Mouse (Mus musculus): ENCODE data around the gene Scamp3.
"Not testable (repeated sequence)": the region's sequence is repeated elsewhere in the genome, so short reads cannot be mapped to it uniquely, and the experiment has no call there.

The Scamp3 gene

DNA sequence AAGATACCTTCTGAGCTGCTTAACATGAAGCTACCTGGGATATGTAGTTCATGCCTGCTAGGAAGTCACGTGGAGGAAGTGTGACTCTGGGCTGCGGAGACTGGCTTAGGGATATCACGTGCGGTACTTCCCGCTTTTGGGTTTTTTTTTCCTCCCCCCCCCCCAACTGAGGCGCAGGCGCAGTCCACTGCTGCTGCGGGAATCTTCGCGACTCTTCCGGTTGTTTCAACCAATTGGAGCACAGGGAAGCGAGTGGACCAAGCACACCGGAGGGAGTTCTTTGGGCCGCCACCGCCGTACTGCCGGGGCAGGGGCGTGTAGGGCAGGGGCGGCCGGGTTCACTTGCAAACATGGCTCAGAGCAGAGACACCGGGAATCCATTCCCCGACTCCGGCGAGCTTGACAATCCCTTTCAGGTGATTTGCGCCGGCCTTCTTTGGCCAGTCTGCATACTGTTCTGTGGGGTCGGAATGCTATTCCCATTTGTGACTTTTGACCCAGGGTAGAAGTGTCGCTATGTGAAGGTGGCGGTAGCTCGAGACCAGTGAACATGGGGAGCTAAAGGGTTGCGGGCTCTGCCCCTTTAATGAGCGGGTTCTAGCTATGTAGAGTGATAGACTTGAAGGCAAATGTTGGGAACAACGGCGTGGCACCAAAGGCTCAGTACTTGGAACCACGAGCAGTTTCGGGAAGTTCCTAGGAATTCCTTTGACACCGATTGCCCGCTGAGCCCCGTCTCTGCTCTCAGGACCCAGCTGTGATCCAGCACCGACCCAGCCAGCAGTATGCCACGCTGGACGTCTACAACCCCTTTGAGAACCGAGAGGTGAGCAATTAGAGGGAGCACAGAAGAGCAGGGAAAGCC, at the start of gene Scamp3:
Scamp3 (plus strand) TSS at position 232 of the 865 bp plus-strand sequence.
- DNase-seq = peak; percentile 91 to 96

DNA sequence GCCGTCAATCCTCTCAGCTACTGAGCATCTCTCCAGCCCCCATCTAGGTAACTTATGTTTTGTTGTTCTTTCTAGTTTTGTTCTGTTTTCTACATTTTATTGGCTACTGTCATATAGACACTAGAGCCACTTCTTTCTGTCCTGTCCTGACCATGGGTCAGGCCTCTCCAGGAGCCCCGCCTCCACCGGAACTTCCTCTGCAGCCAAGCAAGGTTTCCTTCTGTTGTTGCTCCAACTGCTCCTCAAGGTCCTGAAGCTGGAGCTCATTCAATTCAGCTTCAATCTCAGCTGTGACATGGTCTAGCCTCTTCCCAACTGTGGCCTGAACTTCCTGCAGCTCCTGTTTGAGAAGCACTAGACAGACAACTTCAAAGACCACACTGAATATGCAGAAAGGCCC, 47.4 kb upstream of the Scamp3 start:
- no peak for DNase-seq

GRCm38 (mm10) chr3:89131816-89132215, 45.5 kb upstream of the Scamp3 start:
- DNase-seq = peak in 1 of 2 experiments; percentile 6

GRCm38 (mm10) chr3:89132285-89133062, 44.8 kb upstream of the Scamp3 start:
- DNase-seq = peak; percentile 37 to 61

- DNase-seq = no peak
Observed at GRCm38 (mm10) chr3:89133063-89133450, 44.2 kb upstream of the Scamp3 start.

DNA sequence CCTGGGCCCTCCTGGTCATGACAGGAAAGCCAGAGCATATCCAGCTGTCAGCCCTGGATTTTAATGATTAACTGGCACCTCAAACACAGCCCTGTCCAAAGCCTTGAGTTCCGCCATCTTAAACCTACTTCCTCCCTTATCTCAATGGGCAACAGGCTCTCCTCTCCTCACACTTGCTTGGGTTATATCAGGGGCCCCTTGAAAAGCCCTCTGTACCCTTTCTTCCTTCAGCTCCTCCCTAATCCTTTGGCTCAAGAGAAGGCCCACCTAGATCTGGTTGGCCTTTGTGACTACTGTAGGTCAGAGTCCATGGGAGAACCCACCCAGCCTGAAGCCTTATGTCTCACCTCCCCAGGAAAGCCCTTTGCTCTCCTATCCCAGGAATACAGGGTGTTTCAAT, 43.5 kb upstream of the Scamp3 start:
- DNase-seq = no peak

DNA sequence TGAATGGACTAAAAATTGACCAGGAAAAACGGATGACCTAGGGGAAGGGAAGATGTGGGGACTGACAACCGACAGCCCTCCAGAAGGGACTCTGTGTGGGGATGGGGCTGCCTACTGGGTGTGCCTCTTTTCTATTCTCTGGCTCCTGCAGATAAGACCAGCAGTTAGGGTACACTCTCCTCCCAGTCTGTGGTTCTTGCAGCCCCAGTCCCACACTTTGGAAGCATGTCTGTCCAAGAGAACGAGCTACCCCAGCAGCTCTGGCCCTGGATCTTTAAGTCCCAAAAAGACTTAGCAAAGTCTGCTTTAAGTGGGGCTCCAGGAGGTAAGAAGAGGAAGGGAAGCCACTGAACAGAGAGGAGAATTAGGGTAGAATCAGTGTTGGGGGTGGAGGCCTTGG, 41.3 kb upstream of the Scamp3 start, which contains the start of gene Pklr:
Pklr (plus strand) TSS at position 185 of the 400 bp plus-strand sequence.
- DNase-seq = no peak

DNA sequence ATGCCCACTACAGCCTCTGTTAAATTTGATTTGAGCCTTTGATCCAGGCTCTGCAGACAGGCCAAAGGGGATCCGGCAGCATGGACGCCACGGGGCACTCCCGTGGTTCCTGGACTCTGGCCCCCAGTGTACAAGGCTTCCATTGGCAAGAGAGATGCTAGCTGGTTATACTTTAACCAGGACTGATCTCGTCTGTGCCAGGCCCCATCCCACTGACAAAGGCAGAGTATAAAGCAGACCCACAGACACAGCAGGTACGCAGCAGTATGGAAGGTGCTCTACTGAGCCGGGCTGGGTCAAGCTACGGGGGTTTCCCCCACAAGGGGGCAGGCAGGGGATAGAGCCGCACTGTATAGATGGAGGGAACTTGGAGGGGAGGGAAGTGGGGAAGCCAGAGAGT, 40.9 kb upstream of the Scamp3 start:
- peak; percentile 83 to 93 for DNase-seq

DNA sequence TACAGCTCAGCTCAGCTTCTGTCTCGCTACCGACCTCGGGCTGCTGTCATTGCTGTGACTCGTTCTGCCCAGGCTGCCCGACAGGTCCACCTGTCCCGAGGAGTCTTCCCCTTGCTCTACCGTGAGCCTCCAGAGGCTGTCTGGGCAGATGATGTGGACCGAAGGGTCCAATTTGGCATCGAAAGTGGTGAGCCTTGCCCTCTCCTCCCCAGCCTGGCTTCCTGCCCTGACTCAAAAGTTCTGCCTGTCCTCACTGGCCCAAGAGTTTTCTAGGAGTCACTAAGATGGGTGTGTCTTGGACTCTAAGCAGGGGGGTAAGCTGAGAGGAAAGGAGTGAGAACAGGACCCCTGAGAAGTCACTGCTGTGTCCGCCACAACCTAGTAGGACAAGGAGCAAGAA, 32.5 kb upstream of the Scamp3 start:
- peak; percentile 58 to 81 for DNase-seq

GRCm38 (mm10) chr3:89145566-89145965, 31.7 kb upstream of the Scamp3 start:
- DNase-seq = no peak

DNA sequence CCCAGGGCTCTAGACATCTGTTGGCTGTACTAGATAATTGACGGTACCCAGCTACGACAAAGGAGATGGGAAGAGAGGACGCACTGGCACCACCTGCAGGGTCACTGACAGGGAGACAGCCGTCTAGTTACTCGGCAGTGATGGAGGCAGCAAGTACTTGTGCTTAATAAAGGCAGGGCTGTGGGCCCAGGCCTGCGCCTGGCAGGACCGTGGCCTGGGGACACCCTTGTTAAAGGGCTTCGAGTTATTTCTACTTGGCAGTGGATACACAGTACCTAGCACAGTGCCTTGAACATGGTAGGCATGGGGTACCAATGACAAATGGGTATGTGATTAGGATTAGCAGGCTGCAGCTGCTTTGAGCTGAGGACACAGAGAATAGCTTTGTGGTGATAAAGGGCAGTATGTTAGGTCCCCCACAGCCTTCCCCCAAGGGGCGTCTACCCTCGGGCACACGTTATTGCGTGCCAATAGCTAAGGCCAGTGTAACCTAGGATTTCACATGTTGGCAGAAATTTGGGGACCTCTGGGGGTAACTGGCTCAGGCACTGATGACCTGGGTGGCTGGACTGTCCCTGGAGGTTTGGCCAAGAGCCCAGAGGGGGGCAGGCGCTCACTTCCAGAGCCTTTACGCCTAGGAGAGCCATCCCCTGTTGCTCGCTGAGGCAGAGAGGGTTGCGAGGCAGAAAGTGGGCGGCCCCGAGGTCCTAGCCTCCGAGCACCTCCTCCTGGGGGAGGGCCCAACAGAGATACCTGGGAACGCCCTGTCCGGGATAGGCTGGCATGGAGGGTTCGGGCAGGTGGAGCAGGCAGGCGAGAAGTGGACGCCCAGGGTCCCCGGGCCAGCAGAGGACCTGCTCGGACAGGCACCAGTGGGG, 29.9 kb upstream of the Scamp3 start:
- peak; percentile 72 to 88 for DNase-seq

GRCm38 (mm10) chr3:89147979-89148311, 29.3 kb upstream of the Scamp3 start:
- no peak for DNase-seq

- no peak for DNase-seq
Observed at GRCm38 (mm10) chr3:89148567-89148966, 28.7 kb upstream of the Scamp3 start.

- no peak for DNase-seq
Observed at GRCm38 (mm10) chr3:89152084-89152835, 25.0 kb upstream of the Scamp3 start.

DNA sequence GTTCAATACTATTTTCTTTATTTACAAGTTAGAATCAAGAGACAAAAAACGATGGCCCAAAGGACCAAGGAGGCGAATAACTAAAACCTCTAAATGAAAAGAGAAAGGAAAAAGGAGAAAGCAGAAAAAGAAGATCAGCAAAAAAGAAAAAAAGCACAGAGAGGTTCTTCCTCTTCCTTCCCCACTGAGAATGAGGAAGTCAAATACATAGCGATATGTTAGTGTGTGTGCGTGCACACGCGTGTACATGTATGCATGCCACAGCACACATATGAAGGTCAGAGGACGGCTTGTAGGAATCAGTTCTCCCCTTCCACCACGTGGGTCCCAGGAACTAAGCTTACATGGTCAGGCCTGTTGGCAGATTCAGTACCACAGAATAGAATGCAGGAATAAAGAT, 20.3 kb upstream of the Scamp3 start:
- no peak for DNase-seq

DNA sequence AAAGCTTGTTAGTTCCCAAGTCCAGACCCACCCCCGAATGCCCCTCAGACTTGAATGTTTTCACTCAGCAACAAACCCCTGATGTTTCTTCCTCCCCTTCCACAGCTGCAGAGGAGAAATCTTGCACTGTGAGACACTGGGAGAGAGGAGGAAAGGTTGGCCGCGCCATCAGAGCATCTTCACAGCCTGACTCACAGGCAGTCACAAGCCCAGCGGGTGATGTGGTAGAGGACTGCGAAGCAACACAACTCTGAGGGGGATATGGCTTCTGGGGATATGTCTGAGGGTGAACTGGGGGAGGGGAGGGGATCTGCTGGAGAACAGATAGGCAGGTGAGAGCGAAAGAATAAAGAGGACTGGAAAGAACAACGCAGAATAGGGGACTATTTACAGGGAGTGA, 18.6 kb upstream of the Scamp3 start:
- peak in 1 of 2 experiments; percentile 26 for DNase-seq

- DNase-seq = peak; percentile 74 to 83
Observed at GRCm38 (mm10) chr3:89159211-89159610, 18.1 kb upstream of the Scamp3 start.

- DNase-seq = peak; percentile 64 to 79
Observed at GRCm38 (mm10) chr3:89159616-89160344, 17.5 kb upstream of the Scamp3 start, which contains the start of gene Hcn3. Gene Hcn3 (minus strand): TSS chr3:89160196.

- DNase-seq = not testable (repeated sequence)
Observed at GRCm38 (mm10) chr3:89161207-89161606, 16.1 kb upstream of the Scamp3 start.

DNA sequence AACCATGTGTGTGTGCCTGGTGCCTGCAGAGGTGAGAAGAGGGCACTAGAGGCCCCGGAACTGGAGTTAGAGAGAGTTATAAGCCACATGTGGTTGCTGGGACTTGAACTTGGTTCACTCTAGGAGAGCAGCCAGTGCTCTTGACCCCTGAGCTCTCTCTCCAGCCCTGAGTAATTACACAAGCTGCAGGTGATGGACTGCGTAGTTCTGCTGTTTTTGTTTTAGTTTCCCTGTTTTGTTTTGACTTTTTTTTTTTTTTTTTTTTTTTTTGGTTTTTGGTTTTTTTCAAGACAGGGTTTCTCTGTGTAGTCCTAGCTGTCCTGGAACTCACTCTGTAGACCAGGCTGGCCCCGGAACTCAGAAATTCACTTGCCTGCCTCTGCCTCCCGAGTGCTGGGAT, 15.5 kb upstream of the Scamp3 start:
- DNase-seq = no peak

- no peak for DNase-seq
Observed at GRCm38 (mm10) chr3:89163123-89163522, 14.2 kb upstream of the Scamp3 start.

All from kidney, postnatal 25 days (tissue).